ENCODE assay signal across 8 mouse cellular contexts in genomic region chr4:118134485-118135365, GRCm38 (mm10). TPM values are rescaled to one million over a fixed set of nuclear protein-coding genes. Genes with fewer than 3 reads are reported as not detected.
A peak's percentile ranks its signal among the peaks of the same experiment; 100 is the strongest.
DNase-seq lines count a peak whose midpoint lies in the region; ATAC-seq and TF ChIP-seq lines count a peak whose summit lies in the region.

Gene St3gal3 (minus strand): TSS chr4:118134914.

- peak; percentile 84 for ATAC-seq in frontal cortex, adult (ENCODE audit: low TSS enrichment)
- peak; percentile 98 for ATAC-seq in lung, postnatal 0 days

- peaks cover 33% of the 10 kb centered on the region for H3K4me1 ChIP-seq in hindbrain, embryonic 10.5 days (replicated peaks)
- H3K4me1 ChIP-seq in lung, postnatal 0 days (ENCODE audit: insufficient read depth, low read depth, low read length), result peaks cover 3% of the 10 kb centered on the region; the same call in 1 of the 2 replicates

- H3K36me3 ChIP-seq in hindbrain, embryonic 10.5 days, result peaks cover 34% of the 10 kb centered on the region
- H3K36me3 ChIP-seq in lung, postnatal 0 days (ENCODE audit: insufficient read depth, low read length), result no peaks in the 10 kb centered on the region; the same call in 1 of the 2 replicates

- peak within 1 kb of the TSS; percentile 98 for H3K4me3 ChIP-seq in hindbrain, embryonic 10.5 days
- peak within 1 kb of the TSS; percentile 90 for H3K4me3 ChIP-seq in lung, postnatal 0 days (ENCODE audit: low read depth, low read length)

- peak within 1 kb of the TSS; percentile 96 for H3K4me2 ChIP-seq in lung, postnatal 0 days (replicated peaks; ENCODE audit: low read depth, low read length)

- no peaks in the 10 kb centered on the region for H3K9me3 ChIP-seq in hindbrain, embryonic 10.5 days
- no peaks in the 10 kb centered on the region for H3K9me3 ChIP-seq in lung, postnatal 0 days (ENCODE audit: low read length)

- no peaks in the 10 kb centered on the region for H3K27me3 ChIP-seq in hindbrain, embryonic 10.5 days (ENCODE audit: insufficient read depth, poor library complexity, severe bottlenecking)
- H3K27me3 ChIP-seq in lung, postnatal 0 days (replicated peaks; ENCODE audit: insufficient read depth, low read length), result no peaks in the 10 kb centered on the region

- peak; percentile 8; the same call in 1 of the 2 replicates for TF ChIP-seq CTCF in lung, postnatal 0 days (IDR thresholded peaks at IDR 0.05)

- DNase-seq in MEL-GATA-1-ER (ENCODE audit: extremely low read depth, low read depth), result peak; percentile 82
- DNase-seq in cerebellum, adult 8-10 months, result peak; percentile 97
- DNase-seq in hindbrain, embryonic 10.5 days (ENCODE audit: low spot score), result peak; percentile 97
- peak; percentile 98 for DNase-seq in layer of hippocampus, adult 9-11 months
- peak; percentile 97 for DNase-seq in lung, postnatal 0 days (ENCODE audit: low spot score)
- DNase-seq in ovary, postnatal 14 days (ENCODE audit: low spot score), result peak; percentile 98
- peak; percentile 95 for DNase-seq in thymus, postnatal 14 days

- peak within 1 kb of the TSS; percentile 74 for H3K9ac ChIP-seq in lung, postnatal 0 days (replicated peaks; ENCODE audit: low read depth)

- no peak for TF ChIP-seq EP300 in lung, postnatal 0 days (IDR thresholded peaks at IDR 0.05)

- peak within 1 kb of the TSS; percentile 96 for H3K27ac ChIP-seq in hindbrain, embryonic 10.5 days
- H3K27ac ChIP-seq in lung, postnatal 0 days (ENCODE audit: low read length), result peak within 1 kb of the TSS; percentile 59

- WGBS in hindbrain, embryonic 10.5 days, result under 1% methylated on average over 84 of the region's 84 CpGs
- WGBS in lung, postnatal 0 days, result 1% methylated on average over 58 of the region's 84 CpGs

RNA-seq across cellular contexts. Expression of gene St3gal3, which starts in this region (rescaled TPM):
- polyA plus RNA-seq in hindbrain, embryonic 10.5 days (2016; fragmentation: Nextera tagmentation; extraction: Ambion mirVana), result 6.2 and 10.8 TPM in 2 replicates
- polyA plus RNA-seq in lung, postnatal 0 days (2015; fragmentation: Nextera tagmentation; extraction: Ambion mirVana), result 4.0 and 4.5 TPM in 2 replicates

Comparison
In these comparisons a context has a peak if more than half of its experiments do, and no peak if none do; other contexts are left out.
1. Peak in every context shown above with its lines: DNase-seq, ATAC-seq, H3K4me3 ChIP-seq and H3K27ac ChIP-seq.